Mouse (Mus musculus) kidney, postnatal 4 days (tissue): ENCODE data around the gene Gm44503.

Experiments
- DNase-seq, 2 experiments: peaks; one replicate each; pipeline ENCODE4 v3.0.0; 2021; ENCODE audit warnings: mixed read lengths in 2 of 2

Gm44503 gene

GRCm38 (mm10) chr9:72958521-72959450, at the start of gene Gm44503, which contains the start of gene Dyx1c1:
Gene Gm44503, plus strand, starts transcription at chr9:72958852.
Gene Dyx1c1, plus strand, starts transcription at chr9:72958785.
- DNase-seq, result peak; percentile 87 to 92

DNA sequence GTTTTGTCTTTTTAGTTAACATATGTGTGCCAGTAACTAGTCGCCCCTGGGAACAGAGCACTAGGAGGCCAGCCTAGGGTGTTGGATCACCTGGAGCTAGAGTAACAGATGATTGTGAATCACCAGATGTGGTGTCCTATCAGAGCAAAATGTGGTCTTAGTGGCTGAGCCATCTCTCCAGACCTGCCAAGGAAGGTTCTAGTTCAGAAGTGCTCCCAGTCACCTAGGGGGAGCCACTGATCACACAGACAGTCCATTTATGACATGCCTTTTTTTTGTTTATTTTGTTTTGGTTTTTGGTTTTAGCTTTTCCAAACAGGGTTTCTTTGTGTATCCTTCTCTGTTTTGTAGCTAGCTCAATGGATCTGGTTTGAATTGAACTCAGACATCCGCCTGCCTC, 47.3 kb upstream of the Gm44503 start:
- no peak for DNase-seq

DNA sequence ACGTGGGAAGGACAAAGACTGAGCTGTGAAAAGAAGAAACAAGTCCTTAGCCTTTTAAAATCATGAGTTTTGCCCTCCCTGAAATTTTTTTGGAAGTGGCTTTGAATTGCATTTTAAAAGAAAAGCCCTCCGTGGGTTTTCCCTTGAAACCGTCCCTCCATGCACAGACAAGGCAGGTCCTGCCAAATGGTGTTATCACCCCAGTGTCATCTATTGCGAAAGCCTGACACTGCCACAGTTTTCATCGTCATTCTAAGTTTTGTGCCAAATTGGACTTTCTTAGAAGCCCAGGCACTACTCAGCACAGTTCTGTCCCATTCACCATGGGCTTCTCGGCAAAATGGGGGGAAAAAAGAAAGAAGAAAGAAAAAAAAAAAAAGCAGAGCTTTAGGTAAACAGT, 45.1 kb upstream of the Gm44503 start:
- no peak for DNase-seq

GRCm38 (mm10) chr9:72915728-72916127, 42.9 kb upstream of the Gm44503 start:
- no peak for DNase-seq

DNA sequence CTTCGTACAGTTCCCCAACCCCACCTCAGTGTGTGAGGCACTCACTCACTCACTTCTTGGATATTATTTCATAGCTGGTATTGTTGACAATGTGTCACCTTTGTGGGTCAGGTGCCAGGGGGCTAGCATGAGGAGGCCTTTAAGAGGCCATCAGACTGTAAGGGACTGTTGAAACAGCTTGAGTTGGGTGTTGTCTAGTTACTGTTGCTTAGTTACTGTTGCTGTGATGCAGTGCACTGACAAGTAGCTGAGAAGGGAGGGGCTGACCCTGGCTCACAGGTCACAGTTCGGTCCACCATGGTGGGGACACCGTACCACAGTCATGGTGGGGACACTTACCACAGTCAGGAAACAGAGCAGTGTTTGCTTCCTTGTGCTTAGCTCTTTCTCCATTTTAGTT, 35.6 kb upstream of the Gm44503 start:
- DNase-seq, result no peak

GRCm38 (mm10) chr9:72925021-72925934, 33.4 kb upstream of the Gm44503 start, which contains the start of gene Pygo1:
Gene Pygo1, plus strand, starts transcription at chr9:72925645.
- DNase-seq, result peak; percentile 72 to 79

- no peak for DNase-seq
Observed at GRCm38 (mm10) chr9:72925935-72926258, 32.8 kb upstream of the Gm44503 start.

GRCm38 (mm10) chr9:72931166-72931790, 27.4 kb upstream of the Gm44503 start:
- DNase-seq, result no peak

- peak in 1 of 2 experiments; percentile 31 for DNase-seq
Observed at GRCm38 (mm10) chr9:72935309-72935708, 23.3 kb upstream of the Gm44503 start.

GRCm38 (mm10) chr9:72936301-72936700, 22.4 kb upstream of the Gm44503 start:
- no peak for DNase-seq

- peak; percentile 20 to 27 for DNase-seq
Observed at GRCm38 (mm10) chr9:72943424-72943823, 15.2 kb upstream of the Gm44503 start.

- DNase-seq, result no peak
Observed at GRCm38 (mm10) chr9:72944286-72944685, 14.4 kb upstream of the Gm44503 start.

GRCm38 (mm10) chr9:72947010-72947409, 11.6 kb upstream of the Gm44503 start:
- no peak for DNase-seq

DNA sequence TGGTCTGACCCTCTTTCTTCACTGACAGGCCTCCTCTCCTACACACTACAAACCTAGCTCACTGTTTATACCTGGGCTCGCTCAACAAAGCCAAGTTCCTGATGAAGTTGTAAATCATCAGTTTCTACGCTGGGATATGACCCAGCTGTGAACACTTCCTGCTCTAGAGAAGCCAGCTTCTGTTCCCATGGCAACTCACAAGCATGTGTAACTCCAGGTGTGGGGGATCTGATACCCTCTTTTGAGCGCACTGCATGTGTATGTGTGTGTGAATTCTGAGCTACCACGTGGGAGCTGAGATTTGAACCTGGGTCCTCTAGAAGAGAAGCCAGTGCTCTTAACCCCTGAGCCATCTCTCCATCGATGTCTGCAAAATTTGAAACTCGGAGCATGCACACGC, 9.1 kb upstream of the Gm44503 start:
- no peak for DNase-seq

GRCm38 (mm10) chr9:72954746-72955145, 3.9 kb upstream of the Gm44503 start:
- peak; percentile 54 to 56 for DNase-seq

DNA sequence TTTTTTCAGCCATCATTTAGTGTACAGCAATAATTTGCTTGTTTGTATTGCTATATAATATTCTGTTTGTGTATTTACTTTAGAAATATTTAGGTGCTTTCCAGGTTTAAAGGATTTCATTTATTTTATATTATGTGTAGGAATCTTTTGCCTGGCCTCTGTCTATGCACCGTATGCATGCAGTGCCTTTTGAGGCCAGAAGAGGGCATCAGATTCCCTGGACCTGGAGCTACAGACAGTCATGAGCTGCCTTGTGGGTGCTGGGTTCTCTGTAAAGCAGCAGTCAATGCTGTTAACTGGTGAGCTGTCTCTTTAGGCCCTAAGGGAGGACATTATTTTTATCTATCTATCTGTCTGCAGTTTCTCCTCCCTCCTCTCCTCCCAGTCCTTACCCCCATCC, 3.1 kb upstream of the Gm44503 start:
- peak; percentile 68 to 73 for DNase-seq

GRCm38 (mm10) chr9:72961346-72961745, 2.7 kb downstream of the Gm44503 start:
- DNase-seq, result peak; percentile 31 to 55

- no peak for DNase-seq
Observed at GRCm38 (mm10) chr9:72961959-72962358, 3.3 kb downstream of the Gm44503 start.

GRCm38 (mm10) chr9:72968349-72969061, 9.9 kb downstream of the Gm44503 start:
- peak; percentile 31 to 57 for DNase-seq

GRCm38 (mm10) chr9:72969874-72970273, 11.2 kb downstream of the Gm44503 start:
- DNase-seq, result peak in 1 of 2 experiments; percentile 40

- DNase-seq, result no peak
Observed at GRCm38 (mm10) chr9:72972435-72972834, 13.8 kb downstream of the Gm44503 start.

DNA sequence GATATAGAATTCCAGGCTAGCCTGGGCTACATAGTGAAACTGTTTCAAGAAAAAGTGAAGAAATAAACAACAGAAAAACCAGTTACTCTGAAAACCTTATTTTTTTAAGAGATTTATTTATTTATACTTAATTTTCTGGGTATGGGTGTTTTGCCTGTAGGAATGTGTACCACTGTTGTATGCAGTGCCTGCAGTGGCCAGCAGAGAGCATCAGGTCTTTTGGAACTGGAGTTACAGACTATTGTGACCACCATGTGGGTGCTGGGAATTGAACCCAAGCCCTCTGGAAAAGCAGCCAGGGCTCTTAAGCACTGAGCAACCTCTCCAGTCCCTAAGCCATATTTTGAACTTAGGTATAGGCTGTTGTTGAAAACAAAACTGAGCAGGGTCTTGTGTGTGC, 14.3 kb downstream of the Gm44503 start:
- no peak for DNase-seq
